Mouse (Mus musculus) thymus, postnatal 25 days (tissue): ENCODE data around the gene Prr7.
"Not testable (repeated sequence)": the region's sequence is repeated elsewhere in the genome, so short reads cannot be mapped to it uniquely, and the experiment has no call there.

Experiments used
- DNase-seq: peaks from one replicate; pipeline ENCODE4 v3.0.0; 2022

Gene Prr7

DNA sequence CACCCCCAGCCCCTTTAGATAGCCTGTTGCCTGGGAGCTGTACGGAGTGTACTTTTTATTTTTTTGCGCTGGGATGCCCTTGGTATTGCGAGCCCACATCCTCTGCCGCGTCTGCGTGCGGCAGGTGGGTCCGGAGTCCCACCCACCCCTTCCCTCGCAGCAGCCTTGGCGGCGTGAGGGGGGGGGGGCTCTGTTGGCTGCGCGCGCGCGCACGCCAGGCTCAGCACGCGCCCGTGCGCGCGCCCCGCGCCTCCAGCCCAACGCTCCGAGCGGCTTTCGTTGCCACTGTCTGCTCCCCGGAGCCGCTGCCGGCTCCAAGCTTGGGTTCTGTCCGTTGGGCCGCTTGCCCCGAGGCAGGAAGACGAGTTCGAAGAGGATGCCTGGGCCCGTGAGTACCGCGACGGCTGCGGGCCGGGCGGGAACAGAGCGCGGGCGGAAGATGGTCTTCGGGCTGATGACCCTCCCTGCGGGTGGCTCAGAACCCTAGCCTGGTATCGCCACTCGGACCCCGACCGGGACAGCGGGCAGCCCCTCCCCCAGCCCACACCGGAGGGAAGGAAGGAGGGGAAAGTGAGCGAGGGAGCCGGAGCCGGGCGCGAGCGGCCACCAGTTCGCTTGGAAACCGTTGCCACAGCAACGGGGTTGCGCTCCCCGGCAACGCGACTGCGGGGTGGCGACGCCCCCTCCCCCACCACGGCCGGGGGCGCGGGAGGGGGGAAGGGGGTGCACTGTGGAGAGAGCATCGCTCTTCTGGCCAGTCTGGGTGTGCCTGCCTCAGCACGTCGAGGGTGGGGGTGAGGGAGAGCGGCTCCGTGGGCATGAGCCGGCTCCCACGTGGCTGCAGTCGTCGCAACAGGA is at the start of gene Prr7:
Prr7 (plus strand) TSS at position 241 of the 858 bp plus-strand sequence.
- DNase-seq: peak; percentile 72

DNA sequence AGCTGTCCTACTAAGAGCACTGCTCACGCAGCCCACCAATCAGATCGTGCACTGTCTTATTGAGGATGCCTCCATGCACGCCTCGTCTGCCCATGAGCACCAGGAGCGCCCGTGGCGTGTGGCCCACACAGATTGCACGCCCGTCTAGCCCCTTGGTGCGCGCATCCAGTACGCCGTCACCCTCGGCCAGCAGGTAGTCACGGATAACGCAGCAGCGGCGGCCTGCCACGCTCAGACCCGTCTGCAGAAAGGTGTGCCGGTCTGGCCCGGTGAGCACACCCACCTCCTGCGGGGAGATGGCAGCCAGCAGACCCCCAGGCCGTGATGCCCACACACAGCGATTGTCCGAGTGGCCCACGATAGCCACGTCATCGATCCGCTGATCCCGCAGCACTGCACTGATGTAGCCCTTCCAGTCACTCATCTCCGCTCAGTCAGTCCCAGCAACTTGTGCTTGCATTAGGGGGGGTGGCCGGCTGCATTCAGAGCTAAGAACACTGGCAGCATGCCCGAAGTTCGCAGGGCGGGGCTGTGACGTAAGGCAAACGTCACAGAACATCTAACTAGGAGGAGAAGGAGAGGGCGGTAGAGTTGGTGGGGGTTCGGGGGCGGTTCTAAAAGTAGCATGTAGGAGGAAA is 49.2 kb upstream of the Prr7 start, which contains the start of gene Pfn3:
Pfn3 (minus strand) TSS at position 490 of the 638 bp plus-strand sequence.
- no peak for DNase-seq

DNA sequence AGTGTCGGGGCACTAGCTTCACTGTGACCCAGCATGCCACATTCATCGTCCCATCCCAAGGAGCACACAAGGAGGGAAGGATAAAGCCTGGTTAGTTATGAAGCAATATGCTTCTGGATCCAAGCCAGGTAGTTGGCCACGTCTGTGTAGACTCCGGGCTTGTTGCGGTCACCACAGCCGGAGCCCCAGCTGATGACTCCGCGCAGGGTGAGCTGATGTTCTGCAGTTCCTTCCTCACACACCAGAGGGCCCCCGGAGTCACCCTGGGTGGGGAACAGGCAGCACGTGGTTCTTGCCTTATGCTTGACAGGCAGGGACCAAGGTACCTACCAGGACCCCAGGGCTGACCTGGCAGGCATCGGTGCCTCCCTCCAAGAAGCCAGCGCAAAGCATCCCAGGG is 46.1 kb upstream of the Prr7 start:
- peak; percentile 93 for DNase-seq

DNA sequence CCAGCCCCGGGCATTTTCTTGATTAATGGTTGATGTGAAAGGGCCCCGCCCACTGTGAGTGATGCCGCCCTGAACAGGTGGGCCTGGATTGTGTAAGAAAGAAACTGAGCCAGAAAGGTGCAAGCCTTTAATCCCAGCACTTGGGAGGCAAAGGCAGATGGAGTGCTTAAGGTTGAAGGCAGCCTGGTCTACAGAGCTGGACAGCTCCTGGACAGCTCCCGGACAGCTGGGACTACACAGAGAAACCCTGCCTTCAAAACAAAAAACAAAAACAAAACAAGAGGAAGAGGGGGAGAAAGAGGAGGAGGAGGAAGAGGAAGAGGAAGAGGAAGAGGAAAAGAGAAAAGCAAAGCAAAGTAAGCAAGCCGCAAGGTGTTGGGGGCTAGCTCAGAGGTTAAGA is 44.9 kb upstream of the Prr7 start:
- no peak for DNase-seq

DNA sequence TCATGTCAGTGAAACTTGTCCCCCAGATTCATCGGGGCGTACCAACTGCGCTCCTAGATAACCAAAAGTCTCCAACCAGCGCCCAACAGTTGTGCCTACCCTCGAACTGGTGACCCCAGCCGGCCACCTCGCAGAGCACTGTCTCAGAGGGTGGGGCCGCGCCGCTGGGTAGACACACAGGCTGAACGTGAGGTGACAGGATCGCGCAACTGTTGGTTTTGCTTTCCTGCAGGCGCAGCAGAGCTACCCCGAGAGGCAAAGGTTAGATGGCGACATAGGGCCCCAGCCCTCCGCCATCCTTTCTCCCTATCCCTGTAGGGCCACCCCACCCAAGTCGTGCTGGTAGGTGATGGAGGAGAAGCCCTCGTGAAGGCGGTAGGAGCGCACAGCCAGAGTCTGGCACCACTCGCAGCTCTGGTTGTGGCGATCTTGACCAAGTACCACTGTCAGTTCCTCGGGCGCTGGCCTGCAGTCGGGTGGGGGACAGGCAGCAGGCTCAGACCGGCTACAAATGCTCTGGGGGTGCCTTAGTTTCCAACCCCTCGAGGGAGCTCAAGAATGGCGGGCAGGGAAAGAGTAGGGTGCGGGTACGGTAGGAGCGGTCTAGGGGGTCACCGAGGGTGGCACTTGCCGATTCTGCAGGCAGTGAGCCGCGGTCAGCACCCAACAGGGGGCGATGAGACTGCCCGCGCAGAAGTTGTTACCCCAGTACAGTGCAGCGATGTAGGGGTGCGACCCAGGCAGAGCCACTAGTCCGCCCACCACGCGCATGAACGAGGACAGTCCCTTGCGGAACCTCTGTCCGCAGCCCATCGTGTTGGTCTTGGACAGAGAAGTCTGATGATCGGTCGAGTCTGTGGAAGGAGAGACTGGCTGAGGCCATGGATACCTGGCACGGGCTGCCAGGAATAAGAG is 43.8 kb upstream of the Prr7 start:
- no peak for DNase-seq

DNA sequence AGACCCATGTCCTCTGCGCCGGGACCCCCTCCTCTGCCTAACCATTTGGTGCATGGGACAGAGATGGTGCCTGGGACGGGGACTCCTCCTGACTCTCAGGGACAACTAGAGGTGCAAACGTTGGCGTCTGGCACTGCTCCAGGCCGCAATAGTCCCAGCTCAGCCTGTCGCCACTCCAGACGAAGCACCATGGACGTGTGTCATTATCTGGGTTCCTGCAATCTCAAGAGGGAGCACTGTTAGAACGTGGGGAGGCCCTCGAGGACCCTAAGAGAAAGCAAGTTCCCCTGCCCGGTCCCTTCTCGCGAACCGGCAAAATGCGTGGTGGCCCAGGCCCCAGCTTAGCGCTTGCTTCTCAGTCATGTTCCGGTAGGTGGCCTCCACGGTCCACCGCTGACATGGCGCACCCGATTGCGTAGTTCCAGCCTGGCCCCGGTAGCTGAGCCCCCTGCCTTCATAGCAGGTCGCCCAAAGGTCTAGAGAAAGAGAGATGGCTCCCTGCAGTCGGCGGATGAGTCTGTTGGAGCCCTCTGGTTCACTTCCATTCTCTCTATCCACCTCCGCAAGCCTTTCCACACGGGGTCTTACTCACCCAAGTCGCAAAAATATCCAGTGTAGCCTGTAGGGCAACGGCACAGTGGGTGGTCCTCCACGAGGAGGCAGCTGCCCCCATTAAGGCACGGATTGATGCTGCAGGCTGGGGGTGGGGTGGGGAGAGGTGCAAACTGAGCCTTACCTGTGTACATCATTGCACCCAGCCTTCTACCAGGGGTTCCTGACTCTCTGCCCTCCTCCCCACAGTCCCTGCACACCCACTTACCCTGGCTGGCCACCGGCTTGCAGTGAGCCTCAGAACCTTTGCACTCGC is 42.9 kb upstream of the Prr7 start:
- DNase-seq: peak; percentile 89

DNA sequence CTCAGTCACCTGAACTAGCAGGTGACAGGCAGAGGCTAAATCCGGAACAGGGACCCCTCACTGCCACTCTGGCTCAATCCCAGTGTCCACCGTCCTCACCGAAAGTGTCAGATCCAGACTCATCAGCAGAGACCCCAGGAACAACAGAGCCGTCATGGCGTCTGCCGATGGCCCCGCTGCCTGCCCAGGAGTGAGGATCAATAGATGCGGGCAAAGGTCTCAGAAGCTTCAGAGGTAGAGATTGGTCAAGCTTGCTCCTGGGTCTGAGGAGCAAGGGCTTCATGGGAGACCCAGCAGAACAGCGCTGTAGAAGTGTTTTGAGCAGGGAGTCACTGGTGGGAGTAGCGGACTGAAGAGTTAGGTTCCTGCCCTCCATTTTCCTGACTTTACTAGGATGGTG is 37.5 kb upstream of the Prr7 start, which contains the start of gene F12:
F12 (minus strand) TSS at position 181 of the 400 bp plus-strand sequence.
- no peak for DNase-seq

DNA sequence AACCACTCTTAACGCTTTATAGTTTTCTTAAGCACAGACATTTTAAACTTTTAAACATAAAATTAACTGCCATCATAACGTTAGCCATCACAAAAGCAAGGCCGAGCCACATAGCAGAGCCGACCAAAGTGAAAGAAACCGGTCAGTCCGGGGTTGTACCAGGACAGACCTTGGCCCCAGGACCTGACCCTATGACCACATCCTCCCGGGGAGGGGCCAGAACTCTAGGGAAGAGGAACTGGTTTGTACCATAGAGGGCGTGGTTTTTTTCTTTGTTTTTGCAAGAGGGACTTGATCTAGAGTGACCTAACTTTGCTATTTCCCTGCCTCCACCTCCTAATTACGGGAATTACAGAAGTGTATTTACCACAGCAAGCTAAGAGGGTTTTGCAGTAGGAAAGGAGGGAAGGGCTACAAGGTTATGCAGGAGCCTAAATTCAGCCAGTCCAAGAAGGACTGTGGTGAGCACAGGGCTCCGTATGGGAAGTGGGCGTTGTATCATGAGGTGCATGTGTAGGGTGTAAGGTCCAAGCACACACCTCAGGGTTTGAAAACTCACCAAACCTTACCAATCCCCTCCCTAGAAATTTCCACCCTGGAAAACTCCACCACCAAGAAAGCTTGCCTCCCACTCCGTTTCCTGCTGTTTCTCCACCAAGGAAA is 34.7 kb upstream of the Prr7 start:
- DNase-seq: no peak

DNA sequence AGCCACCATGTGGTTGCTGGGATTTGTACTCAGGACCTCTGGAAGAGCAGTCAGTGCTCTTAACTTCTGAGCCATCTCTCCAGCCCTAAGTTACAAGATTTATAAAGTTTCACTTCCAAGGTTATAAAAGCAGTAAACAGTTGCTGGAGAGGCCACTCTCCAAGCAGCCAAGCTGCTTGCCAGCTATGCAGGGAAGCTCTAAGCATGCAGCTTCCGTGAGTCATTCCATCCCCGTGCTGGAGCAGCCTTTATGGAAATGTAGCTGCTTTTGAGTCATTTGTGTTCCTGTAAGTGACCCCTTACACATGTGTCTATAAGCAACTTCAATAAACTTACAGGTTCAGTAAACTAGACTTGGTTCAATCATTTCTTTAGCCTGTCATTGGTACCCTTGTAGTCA is 33.5 kb upstream of the Prr7 start:
- no peak for DNase-seq

DNA sequence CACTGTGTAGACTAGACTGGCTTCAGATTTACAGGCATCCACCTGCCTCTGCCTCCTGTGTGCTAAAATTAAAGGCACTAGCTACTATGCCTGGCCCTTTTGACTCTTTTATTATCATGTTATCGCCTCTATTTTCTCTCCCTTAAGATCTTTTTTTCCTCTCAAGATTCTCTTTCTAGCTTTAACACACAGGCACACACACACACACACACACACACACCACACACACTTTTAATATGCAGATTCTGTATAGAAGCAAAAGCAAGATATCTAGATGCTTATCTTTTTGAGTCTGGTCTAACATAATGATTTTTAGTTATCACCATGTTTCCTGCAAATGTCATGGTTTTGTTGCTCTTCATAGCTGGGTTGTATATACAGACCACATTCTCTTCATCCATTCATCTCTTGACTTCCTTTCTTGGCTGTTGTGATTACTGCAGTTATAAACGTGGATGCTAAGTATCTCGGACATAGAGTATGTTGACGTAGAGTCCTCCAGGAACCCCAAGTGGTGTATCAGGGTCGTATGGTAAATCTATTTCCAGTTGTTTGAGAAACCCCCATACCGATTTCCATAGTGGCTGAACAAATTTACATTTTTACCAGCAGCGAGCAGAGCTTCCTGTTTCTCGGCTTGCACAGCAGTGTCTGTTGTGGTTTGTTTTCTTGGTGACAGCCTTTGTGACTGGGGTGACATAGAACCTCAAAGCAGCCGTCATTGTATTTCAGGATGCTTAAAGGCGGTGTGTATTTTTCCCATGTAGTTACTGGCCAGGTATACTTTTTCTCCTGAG is 32.0 kb upstream of the Prr7 start:
- DNase-seq: peak; percentile 74

DNA sequence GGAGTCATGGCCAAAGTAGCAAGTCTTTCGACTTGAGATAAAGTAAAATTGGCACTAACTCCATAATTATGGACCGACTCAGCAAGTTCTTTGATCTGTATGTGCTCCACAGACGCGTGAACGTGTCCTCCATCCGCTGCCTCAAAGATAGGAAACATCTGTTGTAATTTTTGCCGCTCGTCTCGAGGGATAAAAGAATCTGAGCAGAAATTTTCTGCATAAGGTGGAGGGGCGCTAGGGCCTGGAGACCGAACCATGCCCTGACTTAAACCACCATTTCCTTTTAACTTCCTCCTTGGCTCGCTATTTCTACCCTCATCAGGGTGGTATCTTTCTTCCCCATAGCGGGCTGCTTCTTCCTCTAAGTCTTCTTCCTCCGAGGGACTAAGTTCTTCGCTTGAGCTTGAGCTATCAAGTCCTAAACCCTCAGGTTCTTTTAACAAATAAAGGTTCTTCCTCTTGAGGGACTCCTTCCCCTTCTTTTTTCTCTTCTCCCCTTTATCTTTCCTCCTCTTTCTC is 26.9 kb upstream of the Prr7 start:
- not testable (repeated sequence) for DNase-seq

DNA sequence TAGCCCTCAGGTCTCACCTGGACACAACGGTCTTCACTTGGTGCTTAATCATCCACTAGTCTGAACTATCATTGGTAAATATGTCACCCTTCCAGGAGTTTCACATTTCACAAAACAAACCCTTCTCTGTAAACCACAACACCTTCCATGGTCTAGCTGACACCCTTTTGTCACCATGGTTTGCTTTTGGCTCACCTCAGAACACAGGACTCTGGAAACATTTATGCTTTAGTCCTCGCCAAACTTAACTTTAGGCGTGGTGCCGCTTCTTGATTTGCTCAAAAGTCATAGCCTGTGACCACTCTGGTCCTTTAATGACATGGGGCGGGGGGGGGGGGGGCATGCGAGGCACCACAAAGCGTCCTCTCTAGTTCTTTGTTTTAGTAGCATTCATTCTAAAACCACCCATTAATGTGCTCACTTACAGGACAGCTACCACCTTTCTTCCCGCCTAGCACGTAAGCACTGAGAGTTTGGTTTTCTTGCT is 20.2 kb upstream of the Prr7 start:
- no peak for DNase-seq

DNA sequence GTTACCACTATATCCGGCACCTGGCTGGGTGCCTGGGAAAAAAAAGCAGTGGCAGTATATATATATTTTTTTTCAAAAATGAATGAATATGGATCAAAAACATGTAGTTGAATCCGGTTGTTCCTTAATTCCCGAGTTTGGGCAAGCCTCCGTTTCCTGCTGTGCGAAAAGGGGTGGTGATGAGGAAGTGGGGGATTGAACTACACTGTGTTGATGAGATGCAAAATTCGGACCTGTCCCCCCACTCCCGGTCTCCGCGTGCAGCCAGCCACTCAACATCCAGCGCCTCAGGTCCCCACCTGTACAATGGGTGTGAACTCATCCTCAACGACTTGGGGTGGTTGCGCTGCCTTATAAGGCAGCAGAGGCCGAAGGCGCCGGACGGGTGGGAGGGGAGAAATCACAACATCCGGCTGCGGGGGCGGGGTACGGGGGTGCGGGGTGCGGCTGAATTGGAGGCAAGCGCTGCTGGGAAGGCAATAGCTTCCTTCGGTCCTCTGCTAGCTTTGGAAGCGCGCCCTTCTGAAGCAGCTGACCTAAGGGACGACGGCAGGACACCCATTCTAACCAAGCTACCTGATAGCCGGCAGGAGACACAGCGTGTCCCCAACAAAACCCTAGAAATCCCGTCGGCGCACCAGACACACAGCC is 19.7 kb upstream of the Prr7 start:
- no peak for DNase-seq

DNA sequence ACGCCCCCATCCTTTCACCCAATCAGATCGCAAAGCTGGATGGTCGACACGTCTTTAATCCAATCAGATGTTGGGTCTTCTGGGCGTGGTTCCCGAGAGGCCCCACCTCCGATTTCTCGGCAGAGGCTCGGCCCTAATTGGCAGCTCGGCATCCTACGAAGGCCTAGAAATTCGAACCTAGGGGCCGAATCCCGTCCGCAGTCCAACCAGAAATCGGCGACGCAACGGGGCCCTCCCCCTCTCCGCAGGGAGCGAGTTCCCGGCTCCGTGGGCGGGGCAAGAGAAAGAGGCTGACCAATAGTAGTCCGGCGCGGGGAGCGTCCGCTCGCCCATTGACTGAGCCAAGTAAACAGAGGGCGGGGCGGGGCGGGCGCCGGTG is 19.1 kb upstream of the Prr7 start, which contains the start of gene Grk6:
Grk6 (plus strand) TSS at position 136 of the 379 bp plus-strand sequence.
- peak; percentile 99 for DNase-seq

DNA sequence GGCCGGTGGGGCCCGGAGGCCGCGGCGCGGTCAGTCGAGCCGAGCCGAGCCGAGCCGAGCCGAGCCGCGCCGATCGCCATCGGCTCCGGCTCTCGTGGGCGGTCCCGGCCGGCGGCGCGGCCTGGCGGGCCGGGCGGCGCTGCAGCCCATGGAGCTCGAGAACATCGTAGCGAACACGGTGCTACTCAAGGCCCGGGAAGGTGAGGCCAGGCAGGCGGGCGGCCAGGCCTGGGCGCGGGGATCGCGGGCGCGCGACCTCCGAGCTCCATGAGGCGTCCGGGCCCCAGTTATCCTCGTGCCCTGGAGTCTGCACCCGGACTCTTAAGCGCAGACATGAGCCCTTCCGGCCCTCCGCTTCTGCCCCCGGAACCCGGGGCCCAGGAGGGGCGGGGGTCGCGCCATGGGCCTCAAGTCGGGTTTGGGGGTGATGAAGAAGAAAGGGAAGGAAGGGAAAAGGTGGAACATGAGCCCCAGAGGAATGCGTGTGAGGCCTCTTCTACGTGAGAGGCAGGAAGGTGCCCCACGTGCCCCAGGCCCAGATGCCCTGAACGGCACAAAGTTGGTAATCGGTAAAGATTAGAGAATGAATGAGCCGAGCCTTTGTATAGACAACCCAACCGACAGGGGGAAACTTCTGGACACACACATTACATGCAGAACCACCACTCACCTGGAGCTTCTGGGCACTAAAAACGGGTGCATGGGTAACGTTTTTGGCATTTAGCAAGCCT is 18.5 kb upstream of the Prr7 start:
- peak; percentile 70 for DNase-seq

DNA sequence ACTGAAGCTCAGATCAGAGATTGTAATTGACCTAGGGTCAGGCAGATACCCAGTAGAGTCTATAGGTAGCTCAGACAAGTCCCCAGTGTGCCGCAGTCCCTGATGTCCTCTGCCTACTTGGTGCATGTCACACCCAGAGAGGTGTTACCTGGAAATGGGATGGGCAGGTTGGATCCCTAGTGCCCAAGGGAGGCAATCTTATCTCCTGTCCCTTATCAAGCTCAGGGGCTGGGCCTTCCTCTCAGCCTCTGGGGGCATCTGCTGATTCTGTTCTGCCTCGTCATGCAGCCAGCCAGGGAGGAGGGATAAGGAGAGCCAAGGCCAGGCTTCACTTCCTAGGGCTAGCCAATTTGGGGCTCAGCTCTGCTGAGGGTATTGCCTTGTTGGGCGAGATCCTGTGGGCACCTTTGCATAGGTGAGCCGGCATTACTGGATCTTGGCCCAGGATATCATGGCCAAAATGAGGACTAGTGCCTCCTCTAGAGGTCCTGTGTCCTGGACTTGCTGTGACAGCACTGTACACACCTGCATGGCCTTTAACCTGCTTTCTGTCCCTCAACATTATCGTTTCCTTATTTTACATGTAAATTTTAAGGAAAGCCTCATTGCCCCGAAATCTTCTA is 17.5 kb upstream of the Prr7 start:
- no peak for DNase-seq

DNA sequence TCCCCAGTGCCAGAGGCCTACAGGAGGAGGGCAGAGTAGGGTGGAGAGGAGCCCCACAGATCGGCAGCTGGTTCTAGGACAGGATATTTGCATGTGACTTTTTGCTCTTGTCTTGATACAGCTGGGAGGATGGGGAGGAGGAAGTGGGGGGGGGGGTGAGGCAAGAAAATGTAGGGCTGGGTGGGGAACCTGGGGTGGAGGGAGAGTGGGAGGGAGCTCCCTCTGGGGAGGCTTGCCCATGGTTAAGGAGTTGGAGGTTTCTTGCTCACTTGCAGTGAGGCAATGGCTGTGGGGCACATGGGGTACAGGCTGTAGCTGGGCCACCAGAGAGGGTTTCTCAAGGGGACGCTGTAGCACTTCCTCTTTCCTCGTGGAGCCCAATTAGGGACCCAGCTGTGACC is 16.5 kb upstream of the Prr7 start:
- DNase-seq: peak; percentile 72

DNA sequence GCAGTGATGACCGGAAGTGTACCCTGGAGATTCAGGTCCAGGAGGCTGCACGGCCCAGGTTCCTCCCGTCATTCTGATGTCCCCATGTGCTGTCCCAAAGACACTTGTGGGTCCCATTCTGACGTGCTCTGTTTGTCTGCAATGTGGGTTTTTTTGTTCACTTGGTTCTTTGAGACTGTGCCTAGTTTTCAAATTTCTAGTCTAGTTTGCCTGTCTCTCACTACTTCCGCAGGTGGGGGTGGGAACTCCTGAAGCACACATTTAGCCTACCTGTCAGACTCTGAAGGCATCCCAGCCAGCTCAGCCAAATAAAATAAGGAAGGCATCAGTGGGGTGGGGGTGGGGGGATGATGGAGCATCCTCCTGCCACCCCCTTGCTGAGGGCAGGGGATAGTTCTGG is 15.9 kb upstream of the Prr7 start:
- DNase-seq: no peak
